Mouse (Mus musculus) layer of hippocampus, adult 18-20 months (tissue): Measurements from ENCODE around the gene Mrpl11. TPM values are rescaled to one million over a fixed set of nuclear protein-coding genes. Genes with fewer than 3 reads are reported as not detected.
A peak's percentile ranks its signal among the peaks of the same experiment; 100 is the strongest.
"Not testable (repeated sequence)": the region's sequence is repeated elsewhere in the genome, so short reads cannot be mapped to it uniquely, and the experiment has no call there.

Source experiments
- DNase-seq, 2 experiments: peaks; one replicate each; pipeline ENCODE4 v3.0.0; 2022; ENCODE audit warnings: low spot score in 2 of 2
- total RNA-seq, 2 experiments: library from RNA; stranded (reverse); gene quantifications; 2 replicates each; pipeline ENCODE4 v1.2.3; 2021

Gene Mrpl11
- total RNA-seq, 2 experiments from 2014 or later, result 60.7 to 62.1 TPM

DNA sequence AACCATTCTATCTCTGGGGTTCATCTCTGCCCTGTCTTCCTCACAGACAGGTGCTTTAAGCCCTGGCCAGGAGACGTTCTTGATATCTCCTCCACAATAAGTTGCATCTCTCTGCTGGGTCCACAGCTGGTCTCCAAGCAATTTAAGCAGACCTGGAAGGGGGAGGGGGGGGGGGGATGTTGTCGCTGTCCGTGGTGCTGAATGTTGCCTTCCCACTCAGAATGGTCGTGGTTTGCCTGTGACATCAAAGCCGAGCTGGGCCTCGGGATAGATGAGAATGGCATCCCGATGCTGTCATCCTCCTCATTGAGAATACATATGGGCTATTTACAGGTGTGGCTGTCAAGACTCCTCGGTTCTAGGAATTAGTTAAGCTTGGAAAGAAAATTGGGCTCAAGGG is 30.4 kb downstream of the Mrpl11 start:
- DNase-seq, result no peak

DNA sequence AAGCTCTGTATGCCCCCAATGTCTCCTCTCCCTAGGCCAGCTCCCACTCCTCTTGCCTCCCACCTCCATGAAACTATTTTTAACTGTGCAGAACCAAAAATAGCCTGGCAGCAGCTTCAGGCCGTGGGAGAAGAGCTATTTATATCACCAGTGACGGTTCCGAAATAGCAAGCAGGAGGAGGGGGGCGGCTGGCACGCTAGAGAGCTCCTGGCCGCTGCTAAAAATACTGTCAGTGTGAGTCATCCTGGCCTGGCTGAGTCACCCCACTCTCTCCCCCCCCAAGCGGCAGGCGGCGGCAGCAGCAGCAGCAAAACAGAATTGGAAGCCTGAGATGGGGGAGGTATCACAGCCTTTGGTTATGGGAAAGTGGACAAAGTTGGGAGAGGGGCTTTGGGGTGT is 31.0 kb downstream of the Mrpl11 start:
- peak; percentile 76 to 88 for DNase-seq

DNA sequence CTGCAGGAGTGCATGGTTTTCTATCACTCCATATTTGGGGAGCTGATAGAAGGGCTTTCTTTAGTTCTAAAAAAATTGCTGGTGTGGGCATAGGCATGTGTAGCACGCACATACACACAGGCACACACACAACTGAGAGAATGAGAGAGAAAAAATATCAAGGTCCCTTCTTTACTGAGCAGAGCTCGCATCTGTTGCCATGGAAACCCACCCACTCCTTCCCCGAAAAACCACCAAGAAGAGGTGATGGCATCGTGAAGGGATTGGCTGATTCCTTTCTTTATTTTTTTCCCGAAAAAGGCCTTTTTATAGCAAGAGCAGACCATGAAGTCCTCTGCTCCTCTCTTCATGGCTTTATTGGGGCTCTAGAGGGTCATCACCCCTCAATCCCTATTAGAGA is 32.1 kb downstream of the Mrpl11 start:
- DNase-seq, result peak; percentile 81 to 87

DNA sequence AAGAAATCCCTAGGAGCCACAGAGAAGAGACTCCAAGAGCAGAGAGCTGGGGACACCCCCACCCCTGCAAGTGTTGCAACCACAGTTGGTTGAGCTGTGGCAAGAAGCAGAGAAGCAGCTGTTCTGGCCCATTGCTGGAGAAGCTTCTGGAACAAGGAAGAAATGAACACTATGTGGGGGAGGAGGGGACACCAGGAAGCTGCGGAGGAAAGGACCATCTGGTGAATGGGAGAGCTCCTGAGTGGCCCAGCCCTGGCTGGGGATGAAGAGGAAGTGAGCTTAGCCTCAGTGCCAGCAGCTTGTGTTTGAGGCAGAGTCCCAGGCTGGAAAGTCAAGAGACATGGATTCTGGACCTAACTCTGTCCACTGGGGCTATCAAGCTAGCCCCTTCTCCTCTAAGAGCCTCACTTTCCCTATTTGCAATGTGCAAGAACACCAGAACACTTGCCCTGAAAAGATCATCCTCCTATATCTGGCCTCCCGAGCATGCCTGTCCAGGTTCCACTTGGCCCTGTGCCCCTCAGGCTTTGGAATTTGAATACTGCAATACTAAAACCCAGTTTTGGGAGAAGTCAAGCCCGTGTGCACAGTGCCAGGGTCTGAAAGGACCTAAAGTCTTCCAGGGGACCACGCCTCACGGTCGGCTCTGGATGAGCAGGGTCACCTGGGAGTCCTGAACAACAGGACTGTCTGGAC is 37.6 kb downstream of the Mrpl11 start:
- peak in 1 of 2 experiments; percentile 53 for DNase-seq

DNA sequence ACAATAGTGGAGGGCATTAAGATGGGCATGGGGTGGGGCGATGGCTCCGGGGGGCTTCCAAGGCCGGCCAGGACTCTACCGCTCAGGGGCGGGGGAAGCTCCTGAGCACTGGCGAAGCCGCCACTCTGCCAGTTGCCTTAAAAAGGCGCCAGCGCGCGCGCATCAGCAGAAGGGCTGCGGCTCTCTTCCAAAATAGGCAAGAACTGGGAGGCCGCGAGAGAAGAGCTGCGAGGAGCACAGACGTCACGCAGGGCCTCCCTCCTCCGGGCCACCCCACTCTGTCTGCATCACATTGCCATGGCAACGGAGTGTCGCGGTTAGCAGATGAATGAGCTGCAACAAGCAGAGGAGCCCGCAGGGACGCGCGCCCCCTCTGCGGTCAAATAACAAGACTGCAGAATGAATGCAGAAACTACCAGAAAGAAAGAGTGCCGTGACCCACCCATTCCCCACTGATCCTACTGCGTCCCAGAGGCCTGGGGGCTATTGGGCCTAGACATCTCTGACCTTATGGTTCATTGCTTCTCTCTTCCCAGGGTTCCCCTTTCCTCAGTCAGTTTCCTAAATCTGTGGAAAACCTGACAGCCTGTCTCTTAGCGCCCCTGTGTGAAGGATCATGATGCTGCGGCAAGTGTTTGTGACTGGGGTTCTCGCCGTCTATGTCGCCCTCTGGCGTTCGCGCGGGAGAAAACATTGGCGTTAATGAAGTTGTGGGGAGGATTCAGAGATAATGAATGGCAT is 39.9 kb downstream of the Mrpl11 start:
- peak; percentile 97 for DNase-seq

DNA sequence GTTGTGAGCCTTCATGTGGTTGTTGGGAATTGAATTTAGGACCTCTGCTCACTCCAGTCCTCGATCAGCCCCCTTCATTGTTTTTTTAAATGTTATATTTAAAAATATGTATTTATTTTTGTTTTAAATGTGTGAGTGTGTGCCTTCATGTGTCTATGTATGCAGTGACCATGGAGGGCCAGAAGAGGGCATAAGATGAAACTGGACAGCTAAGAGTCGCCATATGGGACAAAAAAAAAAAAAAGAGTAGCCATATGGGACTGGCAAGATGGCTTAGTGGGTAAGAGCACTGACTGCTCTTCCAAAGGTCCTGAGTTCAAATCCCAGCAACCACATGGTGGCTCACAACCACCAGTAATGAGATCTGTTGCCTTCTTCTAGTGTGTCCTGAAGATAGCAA is 41.7 kb downstream of the Mrpl11 start:
- not testable (repeated sequence) for DNase-seq

DNA sequence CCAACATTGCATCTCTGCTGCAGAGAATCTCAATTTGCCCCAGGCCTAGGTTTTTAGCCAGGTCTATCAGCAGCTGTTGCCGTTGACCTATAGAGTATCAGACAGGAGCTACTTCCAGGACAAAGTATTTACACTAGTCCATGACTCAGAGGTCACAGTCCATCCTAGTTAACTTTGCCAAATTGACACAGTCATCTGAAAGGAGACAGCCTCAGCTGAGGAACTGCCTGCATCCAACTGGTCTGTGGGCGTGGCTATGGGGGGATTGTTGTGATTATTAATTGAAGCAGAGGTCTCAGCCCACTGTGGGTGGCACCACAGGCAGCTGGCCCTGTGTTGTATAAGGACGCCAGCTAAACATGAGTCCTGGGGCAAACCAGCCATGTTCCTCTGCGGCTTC is 43.0 kb downstream of the Mrpl11 start:
- DNase-seq, result no peak

DNA sequence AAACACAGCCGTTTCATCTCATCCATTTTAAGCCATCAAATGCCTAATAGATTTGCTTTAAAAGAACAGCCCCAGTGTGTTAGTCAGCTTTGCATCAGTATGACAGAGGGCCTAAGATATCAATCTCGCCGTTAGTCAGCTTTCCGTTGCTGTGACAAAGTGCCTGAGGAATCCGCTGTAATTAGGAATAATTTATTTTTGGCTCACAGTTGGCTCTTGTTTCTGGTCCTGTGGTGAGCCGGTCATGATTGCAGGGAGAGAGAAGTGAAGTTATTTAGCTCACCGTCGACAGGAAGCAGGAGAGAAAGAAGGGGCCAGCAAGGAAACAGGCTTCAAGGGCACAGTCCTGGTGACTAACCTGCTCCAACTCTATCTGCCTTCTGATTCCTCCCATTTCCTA is 51.2 kb downstream of the Mrpl11 start:
- DNase-seq, result no peak

DNA sequence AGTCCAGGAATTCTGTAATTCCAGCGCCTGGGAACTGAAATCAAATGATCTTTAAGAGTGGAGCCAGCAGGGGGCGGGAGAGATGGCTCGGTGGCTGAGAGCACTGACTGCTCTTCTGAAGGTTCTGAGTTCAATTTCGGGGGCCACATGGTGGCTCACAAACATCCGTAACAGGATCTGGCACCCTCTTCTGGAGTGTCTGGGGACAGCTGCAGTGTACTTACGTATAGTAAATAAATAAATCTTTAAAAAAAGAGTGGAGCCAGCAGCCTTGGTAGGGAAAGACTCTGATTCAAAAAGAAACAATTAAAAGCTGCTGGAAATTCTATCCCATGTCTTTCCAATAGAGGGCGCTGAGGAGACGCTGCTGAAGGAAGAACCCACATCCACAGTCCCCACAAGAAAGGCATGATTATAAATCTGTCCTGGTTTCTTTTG is 53.0 kb downstream of the Mrpl11 start:
- peak in 1 of 2 experiments; percentile 40 for DNase-seq

DNA sequence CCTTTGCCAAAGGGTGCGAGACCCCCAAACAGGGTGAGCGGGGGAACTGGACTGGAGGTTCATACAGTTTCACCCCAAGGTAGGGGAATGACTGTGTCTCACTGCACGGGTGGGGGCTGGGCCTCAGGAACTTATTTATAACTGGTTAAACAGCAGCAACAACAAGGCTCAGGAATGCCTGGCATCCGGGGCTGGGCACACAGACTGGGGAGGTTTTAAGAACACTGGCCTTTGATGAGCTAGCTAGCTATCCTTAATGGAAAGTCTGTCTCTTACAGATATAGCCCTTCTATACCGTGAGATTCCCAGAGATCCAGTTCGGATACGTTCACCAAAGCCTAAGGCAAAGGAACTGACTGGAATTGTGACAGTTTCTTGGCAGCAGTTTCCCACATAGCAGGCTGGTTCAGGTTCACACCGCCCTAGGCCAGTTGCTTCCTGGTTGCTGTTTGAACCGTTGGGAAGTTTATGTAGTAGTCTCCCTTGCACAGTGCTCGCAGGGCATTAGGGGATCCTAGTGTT is 54.3 kb downstream of the Mrpl11 start:
- no peak for DNase-seq

Other genes starting within 250 kb of the Mrpl11 start
- 10 to 100 TPM; 20.1 to 21.0 TPM for gene Rbm4b, start 205.7 kb upstream of the Mrpl11 start, total RNA-seq
- gene Rbm4, start 168.2 kb upstream of the Mrpl11 start, total RNA-seq, result 10 to 100 TPM; 97.8 to 99.1 TPM
- 10 to 100 TPM; 24.5 to 31.9 TPM for gene Gm21992, start 150.5 kb upstream of the Mrpl11 start, total RNA-seq
- gene Rbm14, start 150.5 kb upstream of the Mrpl11 start, total RNA-seq, result 10 to 100 TPM; 47.7 to 53.1 TPM
- 10 to 100 TPM; 33.2 to 35.4 TPM for gene Ccs, start 122.8 kb upstream of the Mrpl11 start, total RNA-seq
- gene Ccdc87, start 122.8 kb upstream of the Mrpl11 start, total RNA-seq, result 1 to 10 TPM; 2.0 to 2.2 TPM
- 100 to 1,000 TPM; 104 to 111 TPM for gene Ctsf, start 107.0 kb upstream of the Mrpl11 start, total RNA-seq
- under 1 TPM; 0.89 to 0.96 TPM for gene Actn3, start 84.2 kb upstream of the Mrpl11 start, total RNA-seq
- 10 to 100 TPM; 22.4 to 24.3 TPM for gene Zdhhc24, start 83.5 kb upstream of the Mrpl11 start, total RNA-seq
- gene Bbs1, start 55.5 kb upstream of the Mrpl11 start, total RNA-seq, result 10 to 100 TPM; 36.8 to 40.0 TPM
- 10 to 100 TPM; 37.2 to 39.0 TPM for gene Dpp3, start 33.9 kb upstream of the Mrpl11 start, total RNA-seq
- gene Peli3, start 19.0 kb upstream of the Mrpl11 start, total RNA-seq, result 10 to 100 TPM; 26.2 to 31.3 TPM
- 10 to 100 TPM; 12.4 to 15.1 TPM for gene Npas4, start 28.2 kb downstream of the Mrpl11 start, total RNA-seq
- 10 to 100 TPM; 16.0 to 17.5 TPM for gene Slc29a2, start 61.7 kb downstream of the Mrpl11 start, total RNA-seq
- gene B4gat1, start 76.7 kb downstream of the Mrpl11 start, total RNA-seq, result 100 to 1,000 TPM; 114 to 120 TPM
- 1 to 10 TPM; 6.2 to 6.7 TPM for gene AC124502.3, start 76.7 kb downstream of the Mrpl11 start, total RNA-seq
- 10 to 100 TPM; 22.4 to 23.2 TPM for gene Brms1, start 79.2 kb downstream of the Mrpl11 start, total RNA-seq
- 100 to 1,000 TPM; 106 to 107 TPM for gene Rin1, start 88.3 kb downstream of the Mrpl11 start, total RNA-seq
- 1 to 10 TPM; 1.7 to 1.8 TPM for gene Cd248, start 105.9 kb downstream of the Mrpl11 start, total RNA-seq
- 100 to 1,000 TPM; 124 to 128 TPM for gene Tmem151a, start 123.4 kb downstream of the Mrpl11 start, total RNA-seq
- 10 to 100 TPM; 21.6 to 24.0 TPM for gene Yif1a, start 126.4 kb downstream of the Mrpl11 start, total RNA-seq
- gene Cnih2, start 136.4 kb downstream of the Mrpl11 start, total RNA-seq, result 100 to 1,000 TPM; 595 to 617 TPM
- gene Rab1b, start 144.9 kb downstream of the Mrpl11 start, total RNA-seq, result 100 to 1,000 TPM; 160 to 170 TPM
- gene Klc2, start 156.4 kb downstream of the Mrpl11 start, total RNA-seq, result 100 to 1,000 TPM; 230 to 231 TPM